Mouse (Mus musculus): ENCODE results near the gene Gtf2h2. TPM values are rescaled to one million over a fixed set of nuclear protein-coding genes. Genes with fewer than 3 reads are reported as not detected.
"Not testable (repeated sequence)": the region's sequence is repeated elsewhere in the genome, so short reads cannot be mapped to it uniquely, and the experiment has no call there.

The Gtf2h2 gene
- polyA plus RNA-seq, 1 experiment, result 19.4 TPM

DNA sequence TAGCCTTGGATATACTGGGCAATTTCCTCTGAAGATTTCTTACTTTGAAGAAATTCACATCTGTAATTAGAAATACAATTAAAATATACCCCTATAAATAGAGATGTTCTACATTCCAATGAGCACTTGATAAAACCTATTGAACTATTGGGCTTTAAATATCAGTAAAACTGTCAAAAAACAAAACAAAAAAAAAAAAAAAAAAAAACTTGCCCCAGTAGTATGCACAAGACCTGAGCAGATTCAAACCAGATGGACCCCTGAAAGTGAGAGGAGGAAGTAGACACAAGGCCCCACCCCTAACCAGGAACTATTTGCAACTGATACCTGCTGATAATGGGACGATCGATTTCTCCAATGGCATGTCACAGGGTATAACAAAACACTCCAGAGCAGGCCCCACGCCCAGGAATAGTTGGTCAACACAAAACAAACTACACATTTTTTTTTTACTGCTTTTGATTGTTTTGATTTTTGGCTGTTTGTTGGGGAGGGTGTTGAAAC lies 55.0 kb downstream of the Gtf2h2 start:
- Histone ChIP-seq H3K79me2 (ENCODE audit: control insufficient read depth, insufficient read depth) (no peaks in the 10 kb centered on the region), H3K36me3 (ENCODE audit: control insufficient read depth, insufficient read depth) (no peaks in the 10 kb centered on the region), H3K79me3 (ENCODE audit: low read depth) (no peaks in the 10 kb centered on the region), H3K27me3 (ENCODE audit: control insufficient read depth, insufficient read depth, insufficient read length) (no peaks in the 10 kb centered on the region), H3K4me3 (ENCODE audit: insufficient read depth, poor library complexity, severe bottlenecking) (no peak overlapping the region), H3ac (ENCODE audit: control insufficient read depth, insufficient read length, low read depth) (no peak overlapping the region)
- TF ChIP-seq MYOG (IDR thresholded peaks at IDR 0.05; ENCODE audit: control insufficient read depth, extremely low read depth, insufficient read length) (no peak), CEBPB (IDR thresholded peaks at IDR 0.05; ENCODE audit: low read depth) (no peak), FOSL1 (IDR thresholded peaks at IDR 0.05; ENCODE audit: insufficient read depth, low read length, poor library complexity, severe bottlenecking) (no peak), CTCF (IDR thresholded peaks at IDR 0.05; ENCODE audit: control insufficient read depth, insufficient read depth, insufficient read length) (no peak), MYOD1 (IDR thresholded peaks at IDR 0.05; ENCODE audit: control insufficient read depth, insufficient read length, low read depth) (no peak), USF1 (IDR thresholded peaks at IDR 0.05; ENCODE audit: low read depth) (no peak), MAX (IDR thresholded peaks at IDR 0.05) (no peak)

GRCm38 (mm10) chr13:100436556-100437163 lies 55.7 kb downstream of the Gtf2h2 start:
- not testable (repeated sequence) for H3K4me3 ChIP-seq (ENCODE audit: insufficient read depth, poor library complexity, severe bottlenecking); H3K79me3 ChIP-seq (ENCODE audit: low read depth); H3K36me3 ChIP-seq (ENCODE audit: control insufficient read depth, insufficient read depth); H3ac ChIP-seq (ENCODE audit: control insufficient read depth, insufficient read length, low read depth); H3K27me3 ChIP-seq (ENCODE audit: control insufficient read depth, insufficient read depth, insufficient read length); H3K79me2 ChIP-seq (ENCODE audit: control insufficient read depth, insufficient read depth)

DNA sequence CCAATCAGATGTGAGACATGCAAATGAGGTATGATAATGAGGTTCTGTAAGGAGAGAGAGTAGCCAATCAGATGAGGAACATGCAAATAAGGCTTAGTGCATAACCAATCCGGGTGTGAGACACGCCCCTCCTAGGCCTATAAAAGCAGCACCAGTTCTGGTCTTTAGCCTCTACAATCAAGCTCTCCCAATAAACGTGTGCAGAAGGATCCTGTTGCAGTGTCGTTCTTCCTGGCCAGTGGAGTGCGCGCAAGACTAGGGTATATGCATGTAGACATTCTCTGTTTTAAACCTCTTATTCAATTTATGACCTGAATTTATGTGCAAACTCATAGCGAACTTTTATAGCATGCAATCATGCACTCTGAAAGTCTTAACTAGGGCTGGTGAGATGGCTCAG lies 72.4 kb downstream of the Gtf2h2 start:
- not testable (repeated sequence) for H3K4me3 ChIP-seq (ENCODE audit: insufficient read depth, poor library complexity, severe bottlenecking); H3K79me3 ChIP-seq (ENCODE audit: low read depth); H3K27me3 ChIP-seq (ENCODE audit: control insufficient read depth, insufficient read depth, insufficient read length); H3K79me2 ChIP-seq (ENCODE audit: control insufficient read depth, insufficient read depth); H3ac ChIP-seq (ENCODE audit: control insufficient read depth, insufficient read length, low read depth); H3K36me3 ChIP-seq (ENCODE audit: control insufficient read depth, insufficient read depth)

DNA sequence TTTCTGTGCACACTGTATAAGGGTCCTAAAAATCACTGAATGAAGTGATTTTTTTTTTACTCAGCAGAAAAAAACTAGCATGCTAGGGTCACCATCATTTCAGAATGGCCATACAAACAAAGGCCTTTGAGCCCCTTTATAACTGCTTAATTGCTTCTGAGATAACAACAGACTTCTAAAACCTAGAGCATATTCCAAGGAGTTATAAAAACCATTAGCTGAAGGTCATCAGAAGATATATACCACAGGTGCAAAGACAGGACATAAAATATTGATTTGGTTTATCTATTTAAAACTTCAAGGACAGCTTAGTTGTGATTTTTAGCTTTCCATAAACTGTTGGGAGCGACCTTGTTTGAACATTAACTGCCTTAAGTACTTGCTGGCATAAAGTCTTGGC lies 78.0 kb downstream of the Gtf2h2 start:
- no peaks in the 10 kb centered on the region for H3K79me2 ChIP-seq (ENCODE audit: control insufficient read depth, insufficient read depth)
- TF ChIP-seq MAX (IDR thresholded peaks at IDR 0.05), result no peak
- no peak for TF ChIP-seq MYOD1 (IDR thresholded peaks at IDR 0.05; ENCODE audit: control insufficient read depth, insufficient read length, low read depth)
- no peak for TF ChIP-seq USF1 (IDR thresholded peaks at IDR 0.05; ENCODE audit: low read depth)
- TF ChIP-seq FOSL1 (IDR thresholded peaks at IDR 0.05; ENCODE audit: insufficient read depth, low read length, poor library complexity, severe bottlenecking), result no peak
- TF ChIP-seq MYOG (IDR thresholded peaks at IDR 0.05; ENCODE audit: control insufficient read depth, extremely low read depth, insufficient read length), result no peak
- no peaks in the 10 kb centered on the region for H3K79me3 ChIP-seq (ENCODE audit: low read depth)
- H3K36me3 ChIP-seq (ENCODE audit: control insufficient read depth, insufficient read depth), result no peaks in the 10 kb centered on the region
- H3K4me3 ChIP-seq (ENCODE audit: insufficient read depth, poor library complexity, severe bottlenecking), result no peak overlapping the region
- no peak overlapping the region for H3ac ChIP-seq (ENCODE audit: control insufficient read depth, insufficient read length, low read depth)
- no peaks in the 10 kb centered on the region for H3K27me3 ChIP-seq (ENCODE audit: control insufficient read depth, insufficient read depth, insufficient read length)

Other genes starting within 250 kb of the Gtf2h2 start
- gene Naip5, start 246.3 kb downstream of the Gtf2h2 start, polyA plus RNA-seq (2012; fragmentation: generic; extraction: Trizol), result 0.01 TPM
- gene Naip6, start 174.9 kb downstream of the Gtf2h2 start, polyA plus RNA-seq (2012; fragmentation: generic; extraction: Trizol), result 0.05 TPM
- 0.06 TPM for gene Naip1, start 39.7 kb downstream of the Gtf2h2 start, polyA plus RNA-seq (2012; fragmentation: generic; extraction: Trizol)
- gene Ocln, start 60.1 kb upstream of the Gtf2h2 start, polyA plus RNA-seq (2012; fragmentation: generic; extraction: Trizol), result 0.42 TPM
- 0.05 TPM for gene Marveld2, start 124.4 kb upstream of the Gtf2h2 start, polyA plus RNA-seq (2012; fragmentation: generic; extraction: Trizol)
- 139 TPM for gene Ak6, start 158.4 kb upstream of the Gtf2h2 start, polyA plus RNA-seq (2012; fragmentation: generic; extraction: Trizol)
- 6.2 TPM for gene Rad17, start 158.5 kb upstream of the Gtf2h2 start, polyA plus RNA-seq (2012; fragmentation: generic; extraction: Trizol)
- 6.3 TPM for gene Taf9, start 159.0 kb upstream of the Gtf2h2 start, polyA plus RNA-seq (2012; fragmentation: generic; extraction: Trizol)
- 0.01 TPM for gene Ccdc125, start 177.1 kb upstream of the Gtf2h2 start, polyA plus RNA-seq (2012; fragmentation: generic; extraction: Trizol)
- gene Cdk7, start 238.4 kb upstream of the Gtf2h2 start, polyA plus RNA-seq (2012; fragmentation: generic; extraction: Trizol), result 27.8 TPM

Measured in C2C12 (cell line).